Mouse (Mus musculus): ENCODE measurements around the gene Tmem100. TPM values are rescaled to one million over a fixed set of nuclear protein-coding genes. Genes with fewer than 3 reads are reported as not detected.

Gene Tmem100
- polyA plus RNA-seq, 1 experiment from 2014 or later, result 29.7 TPM

- H3K4me3 ChIP-seq (ENCODE audit: low read depth, low read length), result no peak overlapping the region
- H3K4me1 ChIP-seq (ENCODE audit: control insufficient read depth, insufficient read depth, low read length), result peaks cover 12% of the 10 kb centered on the region; the same call in 1 of the 2 replicates
- H3K27me3 ChIP-seq (replicated peaks; ENCODE audit: control insufficient read depth, insufficient read depth, low read length), result no peaks in the 10 kb centered on the region
- no peaks in the 10 kb centered on the region for H3K36me3 ChIP-seq (ENCODE audit: control insufficient read depth, insufficient read depth, low read length)
- DNase-seq (ENCODE audit: low spot score) (no peak), ATAC-seq (ENCODE audit: low read depth) (no peak)
- no peaks in the 10 kb centered on the region for H3K9me3 ChIP-seq (ENCODE audit: control insufficient read depth, low read length)
- H3K4me2 ChIP-seq (ENCODE audit: low read depth, low read length), result no peak overlapping the region
- 44% methylated on average over 2 of the region's 2 CpGs for WGBS
- H3K27ac ChIP-seq (replicated peaks; ENCODE audit: low read depth, low read length), result no peak overlapping the region
- H3K9ac ChIP-seq (ENCODE audit: low read depth, low read length), result no peak overlapping the region
Measured at GRCm38 (mm10) chr11:90057070-90057469, 26.9 kb downstream of the Tmem100 start.

GRCm38 (mm10) chr11:90059241-90059640 is 29.1 kb downstream of the Tmem100 start:
- no peaks in the 10 kb centered on the region for H3K36me3 ChIP-seq (ENCODE audit: control insufficient read depth, insufficient read depth, low read length)
- no peak overlapping the region for H3K27ac ChIP-seq (replicated peaks; ENCODE audit: low read depth, low read length)
- ATAC-seq (ENCODE audit: low read depth), result no peak
- no peak overlapping the region for H3K4me2 ChIP-seq (ENCODE audit: low read depth, low read length)
- no peak for DNase-seq (ENCODE audit: low spot score)
- no peaks in the 10 kb centered on the region for H3K27me3 ChIP-seq (replicated peaks; ENCODE audit: control insufficient read depth, insufficient read depth, low read length)
- H3K4me1 ChIP-seq (ENCODE audit: control insufficient read depth, insufficient read depth, low read length), result peaks cover 6% of the 10 kb centered on the region; the same call in 1 of the 2 replicates
- H3K9ac ChIP-seq (ENCODE audit: low read depth, low read length), result no peak overlapping the region
- H3K9me3 ChIP-seq (ENCODE audit: control insufficient read depth, low read length), result no peaks in the 10 kb centered on the region
- no peak overlapping the region for H3K4me3 ChIP-seq (ENCODE audit: low read depth, low read length)

- no peak overlapping the region for H3K27ac ChIP-seq (replicated peaks; ENCODE audit: low read depth, low read length)
- H3K9ac ChIP-seq (ENCODE audit: low read depth, low read length), result no peak overlapping the region
- WGBS, result 69% methylated on average over 3 of the region's 3 CpGs
- peaks cover 3% of the 10 kb centered on the region; the same call in 1 of the 2 replicates for H3K4me1 ChIP-seq (ENCODE audit: control insufficient read depth, insufficient read depth, low read length)
- no peak for DNase-seq (ENCODE audit: low spot score)
- H3K27me3 ChIP-seq (replicated peaks; ENCODE audit: control insufficient read depth, insufficient read depth, low read length), result no peaks in the 10 kb centered on the region
- ATAC-seq (ENCODE audit: low read depth), result no peak
- H3K4me2 ChIP-seq (ENCODE audit: low read depth, low read length), result no peak overlapping the region
- H3K9me3 ChIP-seq (ENCODE audit: control insufficient read depth, low read length), result no peaks in the 10 kb centered on the region
- H3K4me3 ChIP-seq (ENCODE audit: low read depth, low read length), result no peak overlapping the region
- no peaks in the 10 kb centered on the region for H3K36me3 ChIP-seq (ENCODE audit: control insufficient read depth, insufficient read depth, low read length)
Measured at GRCm38 (mm10) chr11:90062657-90063056, 32.5 kb downstream of the Tmem100 start.

- no peaks in the 10 kb centered on the region for H3K27me3 ChIP-seq (replicated peaks; ENCODE audit: control insufficient read depth, insufficient read depth, low read length)
- no peaks in the 10 kb centered on the region for H3K9me3 ChIP-seq (ENCODE audit: control insufficient read depth, low read length)
- H3K9ac ChIP-seq (ENCODE audit: low read depth, low read length), result no peak overlapping the region
- no peak overlapping the region for H3K4me3 ChIP-seq (ENCODE audit: low read depth, low read length)
- peaks cover 5% of the 10 kb centered on the region; the same call in 1 of the 2 replicates for H3K4me1 ChIP-seq (ENCODE audit: control insufficient read depth, insufficient read depth, low read length)
- ATAC-seq (ENCODE audit: low read depth) (0 out of 2 replicates have a peak, but pooled peaks have one; percentile 15), DNase-seq (ENCODE audit: low spot score) (peak; percentile 38)
- H3K4me2 ChIP-seq (ENCODE audit: low read depth, low read length), result 0 out of 2 replicates have a peak overlapping the region, but pooled peaks have one; percentile 13
- 53% methylated on average over 23 of the region's 23 CpGs for WGBS
- no peaks in the 10 kb centered on the region for H3K36me3 ChIP-seq (ENCODE audit: control insufficient read depth, insufficient read depth, low read length)
- H3K27ac ChIP-seq (replicated peaks; ENCODE audit: low read depth, low read length), result no peak overlapping the region
Measured at GRCm38 (mm10) chr11:90066405-90067250, 36.5 kb downstream of the Tmem100 start.

GRCm38 (mm10) chr11:90071747-90072146 is 41.6 kb downstream of the Tmem100 start:
- Histone ChIP-seq H3K4me1 (ENCODE audit: control insufficient read depth, insufficient read depth, low read length) (0 out of 2 replicates have a peak, but pooled peaks cover 7% of the 10 kb centered on the region), H3K9ac (ENCODE audit: low read depth, low read length) (0 out of 2 replicates have a peak overlapping the region, but pooled peaks have one; percentile 30), H3K27me3 (replicated peaks; ENCODE audit: control insufficient read depth, insufficient read depth, low read length) (no peaks in the 10 kb centered on the region), H3K36me3 (ENCODE audit: control insufficient read depth, insufficient read depth, low read length) (no peaks in the 10 kb centered on the region), H3K4me3 (ENCODE audit: low read depth, low read length) (no peak overlapping the region), H3K27ac (replicated peaks; ENCODE audit: low read depth, low read length) (no peak overlapping the region), H3K9me3 (ENCODE audit: control insufficient read depth, low read length) (no peaks in the 10 kb centered on the region), H3K4me2 (ENCODE audit: low read depth, low read length) (peak overlapping the region; percentile 24; the same call in 1 of the 2 replicates)
- 17% methylated on average over 9 of the region's 9 CpGs for WGBS
- DNase-seq (ENCODE audit: low spot score) (peak; percentile 75), ATAC-seq (ENCODE audit: low read depth) (peak; percentile 79)

GRCm38 (mm10) chr11:90073201-90073600 is 43.1 kb downstream of the Tmem100 start:
- DNase-seq (ENCODE audit: low spot score) (no peak), ATAC-seq (ENCODE audit: low read depth) (no peak)
- H3K9ac ChIP-seq (ENCODE audit: low read depth, low read length), result no peak overlapping the region
- 42% methylated on average over 5 of the region's 5 CpGs for WGBS
- 0 out of 2 replicates have a peak, but pooled peaks cover 7% of the 10 kb centered on the region for H3K4me1 ChIP-seq (ENCODE audit: control insufficient read depth, insufficient read depth, low read length)
- no peak overlapping the region for H3K4me2 ChIP-seq (ENCODE audit: low read depth, low read length)
- no peaks in the 10 kb centered on the region for H3K27me3 ChIP-seq (replicated peaks; ENCODE audit: control insufficient read depth, insufficient read depth, low read length)
- H3K36me3 ChIP-seq (ENCODE audit: control insufficient read depth, insufficient read depth, low read length), result no peaks in the 10 kb centered on the region
- H3K4me3 ChIP-seq (ENCODE audit: low read depth, low read length), result no peak overlapping the region
- H3K9me3 ChIP-seq (ENCODE audit: control insufficient read depth, low read length), result no peaks in the 10 kb centered on the region
- no peak overlapping the region for H3K27ac ChIP-seq (replicated peaks; ENCODE audit: low read depth, low read length)

GRCm38 (mm10) chr11:90076666-90077065 is 46.5 kb downstream of the Tmem100 start:
- Histone ChIP-seq H3K9me3 (ENCODE audit: control insufficient read depth, low read length) (no peaks in the 10 kb centered on the region), H3K4me1 (ENCODE audit: control insufficient read depth, insufficient read depth, low read length) (peaks cover 5% of the 10 kb centered on the region; the same call in 1 of the 2 replicates), H3K27ac (replicated peaks; ENCODE audit: low read depth, low read length) (no peak overlapping the region), H3K4me2 (ENCODE audit: low read depth, low read length) (no peak overlapping the region), H3K4me3 (ENCODE audit: low read depth, low read length) (no peak overlapping the region), H3K27me3 (replicated peaks; ENCODE audit: control insufficient read depth, insufficient read depth, low read length) (no peaks in the 10 kb centered on the region), H3K9ac (ENCODE audit: low read depth, low read length) (no peak overlapping the region), H3K36me3 (ENCODE audit: control insufficient read depth, insufficient read depth, low read length) (no peaks in the 10 kb centered on the region)
- ATAC-seq (ENCODE audit: low read depth) (no peak), DNase-seq (ENCODE audit: low spot score) (no peak)
- WGBS, result 87% methylated on average over 3 of the region's 3 CpGs

- ATAC-seq (ENCODE audit: low read depth), result no peak
- WGBS, result 70% methylated on average over 3 of the region's 3 CpGs
Measured at GRCm38 (mm10) chr11:90080678-90081267, 50.6 kb downstream of the Tmem100 start.

More at GRCm38 (mm10) chr11:90080678-90081267, 50.6 kb downstream of the Tmem100 start:
- DNase-seq (ENCODE audit: low spot score), result no peak
- peaks cover 10% of the 10 kb centered on the region; the same call in 1 of the 2 replicates for H3K4me1 ChIP-seq (ENCODE audit: control insufficient read depth, insufficient read depth, low read length)
- H3K36me3 ChIP-seq (ENCODE audit: control insufficient read depth, insufficient read depth, low read length), result no peaks in the 10 kb centered on the region
- no peak overlapping the region for H3K9ac ChIP-seq (ENCODE audit: low read depth, low read length)
- no peak overlapping the region for H3K4me2 ChIP-seq (ENCODE audit: low read depth, low read length)
- H3K27me3 ChIP-seq (replicated peaks; ENCODE audit: control insufficient read depth, insufficient read depth, low read length), result no peaks in the 10 kb centered on the region
- no peak overlapping the region for H3K27ac ChIP-seq (replicated peaks; ENCODE audit: low read depth, low read length)
- no peaks in the 10 kb centered on the region for H3K9me3 ChIP-seq (ENCODE audit: control insufficient read depth, low read length)
- H3K4me3 ChIP-seq (ENCODE audit: low read depth, low read length), result no peak overlapping the region
